In genomic region chr2:33261475-33261874, GRCm38 (mm10) we compare ENCODE assay signal across 16 mouse cellular contexts.
"Had no signal": no experiment of that assay in that cellular context is flagged by ENCODE, and none has a peak within 500 bp of the region (broad histone marks: within the 10 kb centered on the region; RNA-seq: fewer than 3 reads in every experiment).

No protein-coding gene starts in this region.

- H3K4me3 ChIP-seq: midbrain, embryonic 10.5 days; midbrain, embryonic 12.5 days; myocyte; neural tube, embryonic 13.5 days; neural tube, embryonic 15.5 days had no signal

- H3K27ac ChIP-seq: midbrain, embryonic 10.5 days; midbrain, embryonic 12.5 days; neural tube, embryonic 13.5 days; neural tube, embryonic 15.5 days had no signal

- DNase-seq: lung, adult 18-20 months; lung, embryonic 14.5 days; lung, postnatal 10 days; lung, postnatal 4 days; midbrain, embryonic 14.5 days; retina, postnatal 1 day; right cerebral cortex, postnatal 4 days; spleen, adult 18-20 months; thymus, adult 18-20 months; thymus, postnatal 14 days; thymus, postnatal 36 days had no signal

- H3K27me3 ChIP-seq: midbrain, embryonic 12.5 days; neural tube, embryonic 13.5 days; neural tube, embryonic 15.5 days had no signal

- H3K9me3 ChIP-seq: midbrain, embryonic 10.5 days; midbrain, embryonic 12.5 days; neural tube, embryonic 13.5 days; neural tube, embryonic 15.5 days had no signal

- H3K4me1 ChIP-seq: midbrain, embryonic 12.5 days had no signal
